Mouse (Mus musculus): ENCODE measurements at regions not wholly inside any gene's neighbourhood (a gene's known extent, or its start where the extent isn't known, plus 50 kb on each side); places are given as distances from the start of the nearest gene placed in this dataset.

DNA sequence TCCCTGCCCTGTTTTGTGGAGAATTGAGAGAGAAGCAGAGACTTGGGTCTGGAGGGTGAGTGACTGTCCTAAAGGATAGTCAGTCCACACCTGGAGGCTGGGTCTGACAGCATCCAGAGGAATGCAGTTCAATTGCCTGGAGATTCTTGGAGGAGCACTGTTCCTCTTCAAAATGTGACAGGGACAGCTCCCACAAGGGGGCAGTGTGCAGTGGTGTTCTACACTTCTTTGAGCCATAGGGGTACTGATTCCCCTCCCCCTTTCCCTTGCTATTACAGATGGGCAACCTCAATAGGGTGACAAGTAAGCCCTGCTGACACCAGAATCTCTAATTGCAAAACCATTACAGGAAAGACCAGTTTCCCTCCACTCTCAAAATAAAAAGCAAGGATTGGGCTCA is 63.7 kb upstream of the Gm773 start:
- peak; percentile 5 for DNase-seq (ENCODE audit: low spot score)

DNA sequence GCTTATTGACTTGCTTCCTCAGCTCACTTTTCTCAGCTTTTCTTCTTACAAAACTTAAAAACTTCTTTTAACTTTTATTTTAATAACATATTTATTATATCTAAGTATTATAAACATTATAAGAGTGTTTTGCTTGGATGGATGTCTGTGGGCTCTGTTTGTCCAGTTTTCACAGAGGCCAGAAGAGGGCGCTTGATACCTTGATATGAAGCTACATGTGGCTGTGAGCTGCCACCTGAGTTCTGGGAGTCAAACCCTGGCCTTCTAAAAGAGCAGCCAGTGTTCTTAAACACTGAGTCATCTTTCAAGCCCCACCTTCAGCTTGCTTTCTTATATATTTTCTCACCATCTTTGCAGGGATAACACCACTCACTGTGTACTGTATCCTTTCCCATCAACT is 61.5 kb upstream of the Gm773 start:
- DNase-seq (ENCODE audit: low spot score), result peak; percentile 13

- no peak for DNase-seq (ENCODE audit: low spot score)
Measured at GRCm38 (mm10) chrX:56269706-56270105, 57.0 kb upstream of the Gm773 start.
